24 mouse cellular contexts compared by ENCODE assay signal in genomic region chr10:68396786-68397185, GRCm38 (mm10).
DNase-seq lines count a peak whose midpoint lies in the region; ATAC-seq and TF ChIP-seq lines count a peak whose summit lies in the region.
"Had no signal": no experiment of that assay in that cellular context is flagged by ENCODE, and none has a peak within 500 bp of the region (broad histone marks: within the 10 kb centered on the region; RNA-seq: fewer than 3 reads in every experiment).

No protein-coding gene starts in this region.

- WGBS in heart, embryonic 16.5 days = 56% methylated on average over 8 of the region's 8 CpGs
- 28% methylated on average over 8 of the region's 8 CpGs for WGBS in lung, embryonic 14.5 days

- peak overlapping the region; percentile 7; the same call in 1 of the 2 replicates for H3K27ac ChIP-seq in heart, embryonic 16.5 days (ENCODE audit: low read length)
- H3K27ac ChIP-seq in lung, embryonic 14.5 days (ENCODE audit: low read depth) = peak overlapping the region; percentile 6; the same call in 1 of the 2 replicates
- H3K27ac ChIP-seq: hindbrain, embryonic 13.5 days; limb, embryonic 10.5 days; macrophage; midbrain, embryonic 13.5 days; neural tube, embryonic 12.5 days; stomach, embryonic 15.5 days had no signal

- no peak for TF ChIP-seq CTCF in lung, embryonic 14.5 days (IDR thresholded peaks at IDR 0.05; ENCODE audit: low read depth)

- peak; percentile 32; the same call in 1 of the 2 replicates for ATAC-seq in heart, embryonic 16.5 days (replicated peaks; ENCODE audit: extremely low read depth, insufficient read depth, low FRiP score)
- ATAC-seq in lung, embryonic 14.5 days (ENCODE audit: insufficient read depth) = no peak
- ATAC-seq: inflammation-experienced regulatory T-cells, adult 6 months; midbrain, embryonic 13.5 days had no signal

- H3K4me1 ChIP-seq in heart, embryonic 16.5 days (ENCODE audit: control insufficient read depth, insufficient read depth, low read length) = no peaks in the 10 kb centered on the region
- 0 out of 2 replicates have a peak, but pooled peaks cover 3% of the 10 kb centered on the region for H3K4me1 ChIP-seq in lung, embryonic 14.5 days (ENCODE audit: insufficient read depth)
- H3K4me1 ChIP-seq: hindbrain, embryonic 13.5 days; midbrain, embryonic 13.5 days; neural tube, embryonic 12.5 days; stomach, embryonic 15.5 days had no signal

- intact Hi-C loops in heart, postnatal 14 days (cut with DNase I) = no loop called here

- H3K4me2 ChIP-seq in heart, embryonic 16.5 days (ENCODE audit: low read depth, low read length) = no peak overlapping the region
- H3K4me2 ChIP-seq in lung, embryonic 14.5 days = no peak overlapping the region
- H3K4me2 ChIP-seq: embryonic facial prominence, embryonic 15.5 days; heart, embryonic 11.5 days; hindbrain, embryonic 13.5 days; liver, embryonic 11.5 days; midbrain, embryonic 13.5 days; neural tube, embryonic 12.5 days; stomach, embryonic 15.5 days had no signal

- no peaks in the 10 kb centered on the region for H3K36me3 ChIP-seq in heart, embryonic 16.5 days (ENCODE audit: control insufficient read depth, insufficient read depth)
- H3K36me3 ChIP-seq in lung, embryonic 14.5 days (ENCODE audit: insufficient read depth) = no peaks in the 10 kb centered on the region
- H3K36me3 ChIP-seq: embryonic facial prominence, embryonic 15.5 days; hindbrain, embryonic 13.5 days; limb, embryonic 10.5 days; midbrain, embryonic 13.5 days; neural tube, embryonic 12.5 days; stomach, embryonic 15.5 days had no signal

- H3K27me3 ChIP-seq in heart, embryonic 16.5 days (ENCODE audit: control insufficient read depth, insufficient read depth, low read length) = no peaks in the 10 kb centered on the region
- H3K27me3 ChIP-seq in lung, embryonic 14.5 days (ENCODE audit: insufficient read depth, low read length) = no peaks in the 10 kb centered on the region
- H3K27me3 ChIP-seq: embryonic facial prominence, embryonic 15.5 days; hindbrain, embryonic 13.5 days; midbrain, embryonic 13.5 days; neural tube, embryonic 12.5 days; stomach, embryonic 15.5 days had no signal

- DNase-seq in heart, postnatal 14 days = no peak
- peak; percentile 4 for DNase-seq in c-Kit-positive CD71-negative TER-119-negative erythroid progenitor cells, embryonic 14.5 days (ENCODE audit: low read depth)
- DNase-seq in lung, embryonic 14.5 days = peak; percentile 19
- peak; percentile 61 for DNase-seq in lung, postnatal 36 days
- no peak for DNase-seq in ovary, adult 18-20 months (ENCODE audit: low spot score)
- no peak for DNase-seq in layer of hippocampus, postnatal 25 days (ENCODE audit: extremely low spot score in 1 of 2, low spot score in 1 of 2)
- DNase-seq: adrenal gland, adult 2 months; cerebellum, postnatal 10 days; gastrocnemius, postnatal 36 days; kidney, adult 2 months; kidney, postnatal 25 days had no signal

- H3K9me3 ChIP-seq in heart, embryonic 16.5 days (replicated peaks; ENCODE audit: control insufficient read depth, low read length) = peaks cover 7% of the 10 kb centered on the region; the same call in 1 of the 2 replicates
- H3K9me3 ChIP-seq in lung, embryonic 14.5 days (ENCODE audit: low read depth, low read length) = no peaks in the 10 kb centered on the region
- H3K9me3 ChIP-seq: embryonic facial prominence, embryonic 15.5 days; limb, embryonic 10.5 days; neural tube, embryonic 12.5 days; stomach, embryonic 15.5 days had no signal

- no peak overlapping the region for H3K9ac ChIP-seq in heart, embryonic 16.5 days (ENCODE audit: low read length)
- no peak overlapping the region for H3K9ac ChIP-seq in lung, embryonic 14.5 days
- H3K9ac ChIP-seq: embryonic facial prominence, embryonic 15.5 days; forebrain, postnatal 0 days; hindbrain, embryonic 13.5 days; midbrain, embryonic 13.5 days; neural tube, embryonic 12.5 days; stomach, embryonic 15.5 days had no signal

- H3K4me3 ChIP-seq in heart, embryonic 16.5 days (ENCODE audit: low read length) = no peak overlapping the region
- H3K4me3 ChIP-seq in lung, embryonic 14.5 days (ENCODE audit: low read depth, low read length) = no peak overlapping the region
- H3K4me3 ChIP-seq: embryonic facial prominence, embryonic 15.5 days; hindbrain, embryonic 13.5 days; left cerebral cortex, adult 2 months; limb, embryonic 10.5 days; midbrain, embryonic 13.5 days; neural tube, embryonic 12.5 days; stomach, embryonic 15.5 days had no signal

Comparison
In these comparisons a context has a peak if more than half of its experiments do, and no peak if none do; other contexts are left out.
1. DNase-seq: peak in c-Kit-positive CD71-negative TER-119-negative erythroid progenitor cells, embryonic 14.5 days (single experiment), lung, embryonic 14.5 days (single experiment) and lung, postnatal 36 days (single experiment); none in heart, postnatal 14 days (0 of 2), ovary, adult 18-20 months (single experiment) and layer of hippocampus, postnatal 25 days (0 of 2).